Mouse (Mus musculus) mouse trophoblast stem cell (cell line): Measurements from ENCODE around the gene Cdhr5.
"Not testable (repeated sequence)": the region's sequence is repeated elsewhere in the genome, so short reads cannot be mapped to it uniquely, and the experiment has no call there.

ENCODE experiments used
- in situ Hi-C, 2 experiments: fragments of 300-500 bp; cut with MseI, MboI; formaldehyde crosslinking; loops; 2 replicates in 1 of 2; 3 replicates in 1 of 2; pipeline ENCODE4 v1.15.1; 2025

Cdhr5 gene

GRCm38 (mm10) chr7:141277701-141278678 is 1.4 kb upstream of the Cdhr5 start:
- in situ Hi-C loops = no loop called here

- in situ Hi-C loops = no loop called here
These were observed 1.2 kb downstream of the Cdhr5 start for GRCm38 (mm10) chr7:141275356-141275755.

GRCm38 (mm10) chr7:141270631-141271030 is 6.0 kb downstream of the Cdhr5 start:
- in situ Hi-C loops = no loop called here

GRCm38 (mm10) chr7:141269273-141269545 is 7.4 kb downstream of the Cdhr5 start:
- in situ Hi-C loops = no loop called here

- in situ Hi-C loops = no loop called here
These were observed 7.9 kb downstream of the Cdhr5 start for GRCm38 (mm10) chr7:141268466-141269272.

- in situ Hi-C loops = no loop called here
These were observed 10.6 kb downstream of the Cdhr5 start, which contains the start of gene Irf7 for GRCm38 (mm10) chr7:141265739-141266561. Gene Irf7 (minus strand): TSS chr7:141266481.

GRCm38 (mm10) chr7:141265411-141265738 is 11.2 kb downstream of the Cdhr5 start:
- in situ Hi-C loops = no loop called here

- in situ Hi-C loops = no loop called here
These were observed 11.7 kb downstream of the Cdhr5 start for GRCm38 (mm10) chr7:141264761-141265410.

GRCm38 (mm10) chr7:141264041-141264700 is 12.4 kb downstream of the Cdhr5 start:
- in situ Hi-C loops = no loop called here

- in situ Hi-C loops = no loop called here
These were observed 12.9 kb downstream of the Cdhr5 start for GRCm38 (mm10) chr7:141263640-141264039.

GRCm38 (mm10) chr7:141261480-141261879 is 15.1 kb downstream of the Cdhr5 start:
- in situ Hi-C loops = no loop called here

- in situ Hi-C loops = no loop called here
These were observed 20.4 kb downstream of the Cdhr5 start for GRCm38 (mm10) chr7:141256159-141256558.

- in situ Hi-C loops = not testable (repeated sequence)
These were observed 26.1 kb downstream of the Cdhr5 start for GRCm38 (mm10) chr7:141250486-141250885.

- in situ Hi-C loops = no loop called here
These were observed 45.0 kb downstream of the Cdhr5 start for GRCm38 (mm10) chr7:141231551-141231950.

- in situ Hi-C loops = no loop called here
These were observed 45.5 kb downstream of the Cdhr5 start for GRCm38 (mm10) chr7:141231111-141231510.

GRCm38 (mm10) chr7:141230570-141230969 is 46.0 kb downstream of the Cdhr5 start:
- in situ Hi-C loops = no loop called here

GRCm38 (mm10) chr7:141229702-141230101 is 46.9 kb downstream of the Cdhr5 start:
- in situ Hi-C loops = no loop called here

- in situ Hi-C loops = no loop called here
These were observed 48.1 kb downstream of the Cdhr5 start, which contains the start of gene Phrf1 for GRCm38 (mm10) chr7:141228279-141229067. Gene Phrf1 (plus strand): TSS chr7:141228784.

GRCm38 (mm10) chr7:141227796-141228195 is 48.8 kb downstream of the Cdhr5 start:
- in situ Hi-C loops = no loop called here

GRCm38 (mm10) chr7:141226535-141226934 is 50.1 kb downstream of the Cdhr5 start:
- in situ Hi-C loops = no loop called here
